Mouse (Mus musculus): ENCODE results near the gene Fbxo8. TPM values are rescaled to one million over a fixed set of nuclear protein-coding genes. Genes with fewer than 3 reads are reported as not detected.

Gene Fbxo8
- total RNA-seq, 2 experiments from 2014 or later: 33.5 to 33.8 TPM

DNA sequence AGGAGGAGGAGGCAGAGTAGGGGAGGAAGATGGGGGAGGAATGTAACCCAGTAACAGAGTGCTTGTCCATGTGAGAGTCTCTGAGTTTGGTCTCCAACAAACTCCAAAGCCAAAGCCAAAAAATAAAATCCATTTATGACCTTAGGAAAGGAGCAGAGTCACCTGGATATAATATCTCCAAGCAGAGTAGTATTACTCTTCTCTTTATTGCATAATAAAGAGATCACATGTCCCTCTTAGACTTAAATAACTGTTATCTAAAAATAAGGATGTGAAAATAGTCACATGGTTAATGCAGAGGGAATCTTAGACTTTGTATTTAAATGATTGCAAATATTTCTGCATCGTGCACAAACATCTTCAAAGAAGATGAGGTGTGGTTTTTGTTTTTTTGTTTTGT is 63.3 kb downstream of the Fbxo8 start:
- no peak for DNase-seq

DNA sequence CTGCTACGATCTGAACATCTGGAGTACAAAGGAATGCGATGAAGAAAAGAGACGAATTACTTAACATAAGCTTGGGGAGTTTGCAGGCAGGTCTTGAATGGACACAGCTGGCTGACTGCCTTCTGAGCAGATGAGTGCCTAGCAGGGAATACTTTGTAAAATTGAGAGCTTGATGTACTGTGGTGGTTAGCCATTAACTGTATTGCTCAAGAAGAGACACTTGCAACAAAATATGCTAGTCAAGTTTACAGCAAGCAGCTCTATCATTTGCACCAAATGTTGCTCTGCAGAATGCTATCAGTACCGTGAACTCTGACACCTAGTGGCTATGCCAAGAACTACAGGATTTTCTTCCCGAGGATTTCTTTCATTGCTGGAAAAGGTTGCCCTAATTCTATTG is 64.1 kb downstream of the Fbxo8 start:
- DNase-seq: peak; percentile 73

DNA sequence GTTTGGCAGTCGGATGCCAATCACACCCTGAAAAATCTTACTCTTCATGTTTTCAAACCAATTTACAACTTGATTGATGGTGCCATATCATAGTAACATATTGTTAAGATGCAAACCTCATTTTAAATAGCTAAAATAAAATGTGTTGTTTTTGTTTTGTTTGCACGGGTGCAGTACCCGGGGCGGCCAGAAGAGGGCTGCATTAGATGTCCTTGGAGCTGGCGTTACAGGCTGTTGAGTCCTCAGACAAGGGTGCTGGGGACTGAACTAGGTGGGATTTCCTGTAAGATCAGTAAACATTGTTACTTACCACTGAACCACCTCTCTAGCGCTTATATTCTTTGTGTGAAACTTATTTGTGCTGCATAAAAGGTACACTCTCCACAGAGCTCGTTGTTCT is 65.4 kb downstream of the Fbxo8 start:
- peak; percentile 55 for DNase-seq

DNA sequence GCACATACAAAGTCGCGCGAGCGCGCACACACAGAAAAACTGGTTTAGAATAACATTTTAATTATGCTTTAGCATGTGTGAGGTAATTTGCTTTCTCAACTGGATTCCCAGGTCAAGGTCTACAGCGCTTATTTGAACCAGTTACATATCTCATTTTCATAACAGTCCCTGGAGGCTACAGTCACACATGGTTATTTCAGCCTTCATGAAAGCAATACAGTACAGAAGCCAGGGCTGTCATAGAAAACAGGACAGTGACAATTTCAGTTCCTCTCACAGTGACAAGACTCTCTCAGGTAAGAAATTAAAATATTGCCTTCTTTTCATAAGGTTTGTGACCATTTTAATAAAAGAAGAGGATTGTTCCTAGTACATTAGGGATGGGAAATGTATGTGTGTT is 66.4 kb downstream of the Fbxo8 start:
- DNase-seq: no peak

DNA sequence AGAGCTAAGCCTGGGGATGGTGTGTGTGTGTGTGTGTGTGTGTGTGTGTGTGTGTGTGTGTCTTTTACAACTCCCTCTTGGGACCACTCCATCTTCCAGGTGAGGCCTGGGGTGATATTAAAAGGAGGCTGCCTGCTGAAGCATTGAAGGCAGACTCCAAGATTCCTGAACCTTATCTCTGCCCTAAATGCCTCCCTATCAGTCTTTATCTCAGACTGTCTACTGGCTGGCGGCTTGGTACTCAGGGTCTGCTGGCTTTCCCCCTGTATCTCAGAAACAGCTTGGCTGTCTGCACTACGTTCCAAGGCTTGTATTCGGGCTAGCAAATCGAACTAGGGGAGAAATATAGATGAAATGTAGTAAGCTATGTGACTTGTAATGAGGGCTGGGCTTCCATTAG is 68.2 kb downstream of the Fbxo8 start:
- no peak for DNase-seq

DNA sequence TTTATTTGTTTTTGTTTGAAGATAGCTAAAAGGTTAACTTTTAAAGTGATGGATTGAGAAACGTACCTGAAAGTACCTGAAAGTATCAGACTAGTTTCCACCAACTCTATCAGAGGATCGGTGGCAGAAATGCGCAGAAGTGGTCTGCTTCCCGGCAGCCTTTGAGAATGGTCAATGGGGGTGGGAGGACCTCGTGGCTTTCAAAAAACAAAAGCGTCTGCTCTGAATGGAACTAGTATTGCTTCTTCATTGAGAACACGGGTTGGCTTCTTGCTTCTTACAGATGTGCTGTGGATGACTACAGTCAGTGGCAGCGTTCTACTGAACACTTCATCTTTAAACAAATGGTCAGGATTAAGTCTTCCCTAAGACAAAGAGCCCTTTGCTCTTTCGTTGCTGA is 68.7 kb downstream of the Fbxo8 start:
- DNase-seq: no peak

DNA sequence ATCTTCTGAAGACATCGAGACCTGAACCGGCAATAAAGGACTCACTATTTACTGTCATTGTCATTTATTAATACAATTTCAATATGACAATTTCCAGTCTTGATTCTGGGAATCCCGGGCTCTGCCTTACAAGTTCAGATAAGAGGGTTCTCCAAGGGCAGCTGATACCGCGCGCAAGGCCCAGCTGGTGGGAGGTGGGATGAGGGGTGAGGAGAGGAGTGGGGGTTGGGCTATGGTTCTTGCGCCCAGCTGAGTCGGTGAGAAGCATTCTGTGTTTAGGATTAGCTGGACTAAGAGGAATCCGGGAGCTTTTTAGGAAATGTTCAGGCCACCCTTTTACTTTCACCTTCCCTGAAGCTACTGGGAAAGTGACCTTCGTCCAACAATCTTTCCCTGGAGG is 69.8 kb downstream of the Fbxo8 start:
- DNase-seq: no peak

DNA sequence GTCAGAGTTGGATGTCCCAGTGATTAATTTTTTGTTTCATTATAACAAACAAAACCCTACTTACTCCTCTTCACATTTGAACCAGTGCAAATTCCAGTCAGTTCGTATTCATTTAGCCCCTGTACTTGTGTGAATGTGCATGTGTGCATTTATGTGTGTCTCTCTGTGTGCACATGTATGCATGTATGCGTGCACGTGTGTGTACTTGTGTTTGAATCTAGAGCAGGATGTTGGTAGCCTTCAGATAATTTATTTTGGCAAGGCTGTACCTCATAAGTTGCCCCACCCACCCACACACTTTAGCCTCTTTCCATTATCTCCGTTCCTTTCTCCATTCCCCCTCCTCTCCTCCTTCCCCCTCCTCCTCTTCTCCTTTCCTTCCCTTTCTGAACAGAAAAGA is 70.2 kb downstream of the Fbxo8 start:
- DNase-seq: no peak

DNA sequence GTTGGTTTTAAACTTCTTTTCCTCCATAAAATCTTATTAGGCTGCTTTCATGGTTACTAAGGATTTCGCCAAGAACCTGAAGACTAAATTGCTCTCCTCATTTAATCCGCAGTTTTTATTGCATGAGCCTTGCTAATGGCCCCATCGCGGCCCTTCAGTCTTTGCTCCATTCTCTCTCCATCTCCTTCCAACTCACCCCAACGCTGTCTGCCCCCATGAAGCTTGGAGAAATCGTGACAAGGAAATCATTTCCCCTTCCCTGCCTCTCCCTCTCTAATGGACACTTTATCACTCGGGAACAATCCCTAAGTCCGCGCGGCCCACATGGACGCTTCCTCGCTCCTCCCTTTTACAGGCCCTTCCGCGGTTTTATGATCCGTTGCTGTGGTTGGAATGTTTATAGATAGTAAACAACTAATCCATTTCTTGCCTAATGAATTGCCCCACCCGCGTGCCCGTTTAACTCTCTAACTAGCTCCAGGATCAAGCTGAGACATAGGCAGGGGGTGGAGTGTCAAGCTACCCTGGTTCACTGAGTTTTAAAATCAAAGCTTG is 71.7 kb downstream of the Fbxo8 start:
- no peak for DNase-seq

DNA sequence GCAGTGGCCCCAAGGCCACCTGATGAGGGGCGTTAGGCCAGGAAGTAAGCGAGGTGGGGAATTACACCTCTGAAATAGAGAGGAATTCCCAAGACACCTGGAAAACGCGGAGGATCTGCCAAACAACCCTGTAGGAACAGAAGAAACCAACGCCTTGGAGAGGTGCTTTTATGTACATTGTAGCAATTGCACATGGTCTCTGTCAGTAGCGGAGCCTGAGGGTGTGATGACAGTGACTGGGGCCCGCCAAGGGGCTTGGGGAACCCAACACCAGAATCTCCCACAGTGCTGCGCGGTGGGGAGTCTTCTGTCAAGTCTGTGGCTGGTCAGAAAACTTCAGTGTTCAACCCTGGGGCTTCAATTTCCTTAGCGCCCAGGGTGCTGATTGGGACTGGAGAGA is 72.5 kb downstream of the Fbxo8 start:
- no peak for DNase-seq

DNA sequence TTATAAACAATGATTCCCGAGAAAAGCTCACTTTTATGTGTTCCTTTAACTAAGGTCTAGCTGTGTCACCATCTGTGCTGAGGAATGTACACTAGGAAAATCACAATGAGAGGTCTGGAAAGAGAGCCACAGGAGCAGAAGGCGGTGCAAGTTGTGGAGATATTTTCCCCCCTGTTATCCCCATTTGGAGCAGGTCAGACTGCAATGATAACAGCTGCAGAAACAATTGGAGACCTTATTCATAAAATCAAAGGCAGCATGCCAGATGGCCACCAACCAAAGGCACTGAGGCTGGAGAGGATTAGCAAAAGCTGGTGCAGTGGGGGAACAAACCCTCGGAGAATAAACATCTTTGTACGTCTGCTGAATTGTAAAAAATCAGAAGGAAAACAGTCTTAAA is 78.3 kb downstream of the Fbxo8 start:
- no peak for DNase-seq

DNA sequence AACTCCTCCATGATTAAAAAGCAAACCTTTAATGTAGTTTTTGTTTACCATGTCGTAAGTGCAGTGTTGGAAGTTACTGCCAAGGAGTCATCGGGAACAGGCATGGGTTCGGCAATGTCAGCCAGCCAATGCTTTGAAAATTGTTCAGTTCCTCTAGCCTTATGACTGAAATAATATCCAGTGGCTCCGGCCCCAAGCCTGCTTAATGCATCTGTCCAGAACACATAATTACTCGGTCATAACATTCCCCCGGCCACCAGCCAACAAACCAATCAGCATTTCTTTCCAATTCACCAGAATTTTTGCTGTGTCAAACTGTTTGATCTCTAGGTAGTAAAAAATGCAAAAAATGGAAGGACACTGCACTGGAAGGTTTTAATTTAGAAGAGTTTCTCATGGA is 88.4 kb downstream of the Fbxo8 start:
- DNase-seq: no peak

Small RNAs within 50 kb of the gene (microRNA-seq; reads per million reads assigned to microRNA genes)
- gene Gm25992: 0 reads per million in 2 experiments

Other genes with a start within 250 kb of the Fbxo8 start
- 10 to 100 TPM; 18.7 to 22.1 TPM for gene Cep44, start within 50 bp of the Fbxo8 start, total RNA-seq (2021)